Mouse (Mus musculus): ENCODE data around the gene Wfdc5. TPM values are rescaled to one million over a fixed set of nuclear protein-coding genes. Genes with fewer than 3 reads are reported as not detected.

The Wfdc5 gene
- polyA plus RNA-seq, 1 experiment from 2014 or later: not detected

DNA sequence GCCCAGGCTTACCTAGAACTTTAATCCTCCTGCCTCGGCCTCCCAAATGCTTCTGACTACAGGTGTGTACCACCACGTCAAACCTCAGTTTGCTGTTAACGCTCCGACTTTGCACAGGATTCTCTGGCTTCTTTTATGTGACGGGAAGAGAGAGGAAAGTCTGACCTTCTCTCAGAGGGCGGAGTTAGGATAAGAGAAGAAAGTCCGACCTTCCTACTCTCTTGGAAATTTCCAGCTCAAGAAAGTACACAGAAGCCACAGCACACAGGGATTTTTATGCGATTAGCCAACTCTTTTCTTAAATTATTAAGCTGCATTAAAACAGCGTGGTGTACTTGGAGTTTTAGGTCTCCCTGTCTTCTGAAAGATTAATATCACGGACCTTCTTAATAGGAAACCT is 38.0 kb downstream of the Wfdc5 start:
- Histone ChIP-seq H3K36me3 (no peaks in the 10 kb centered on the region), H3K4me3 (no peak overlapping the region), H3K9me3 (no peaks in the 10 kb centered on the region), H3K9ac (no peak overlapping the region), H3K4me1 (peaks cover 1% of the 10 kb centered on the region), H3K4me2 (replicated peaks) (no peak overlapping the region), H3K27ac (no peak overlapping the region), H3K27me3 (replicated peaks) (no peaks in the 10 kb centered on the region)
- WGBS: 87% methylated on average over 10 of the region's 10 CpGs
- no peak for ATAC-seq (ENCODE audit: low FRiP score, low read depth)

DNA sequence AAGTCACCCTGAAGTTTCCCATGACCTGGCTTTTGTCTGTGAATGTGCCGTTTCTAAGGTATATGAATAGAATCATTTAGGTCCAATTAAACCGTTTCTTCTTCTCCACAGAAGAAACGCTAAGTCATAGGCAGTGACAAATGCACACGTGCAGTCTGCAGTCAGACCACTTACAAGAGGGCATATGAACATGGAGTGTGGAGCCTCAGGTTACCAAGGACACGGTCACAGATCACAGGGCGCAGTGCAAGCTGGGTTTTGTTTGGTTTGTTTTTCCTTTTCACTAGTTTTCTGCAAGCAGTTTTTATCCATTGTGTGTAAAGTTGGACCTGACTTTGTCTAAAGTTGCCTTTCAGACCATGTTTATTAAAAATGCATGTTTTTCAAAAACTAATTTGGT is 38.5 kb downstream of the Wfdc5 start:
- Histone ChIP-seq H3K4me1 (no peaks in the 10 kb centered on the region; the same call in 1 of the 2 replicates), H3K4me2 (replicated peaks) (no peak overlapping the region), H3K4me3 (no peak overlapping the region), H3K36me3 (no peaks in the 10 kb centered on the region), H3K27ac (no peak overlapping the region), H3K9ac (no peak overlapping the region), H3K9me3 (no peaks in the 10 kb centered on the region), H3K27me3 (replicated peaks) (no peaks in the 10 kb centered on the region)
- 54% methylated on average over 6 of the region's 6 CpGs for WGBS
- no peak for ATAC-seq (ENCODE audit: low FRiP score, low read depth)

- ATAC-seq (ENCODE audit: low FRiP score, low read depth): no peak
- no peak overlapping the region for H3K4me2 ChIP-seq (replicated peaks)
- no peaks in the 10 kb centered on the region for H3K27me3 ChIP-seq (replicated peaks)
- H3K9me3 ChIP-seq: no peaks in the 10 kb centered on the region
- WGBS: 61% methylated on average over 10 of the region's 10 CpGs
- H3K36me3 ChIP-seq: no peaks in the 10 kb centered on the region
- no peak overlapping the region for H3K9ac ChIP-seq
- no peak overlapping the region for H3K4me3 ChIP-seq
- no peak overlapping the region for H3K27ac ChIP-seq
- H3K4me1 ChIP-seq: no peaks in the 10 kb centered on the region; the same call in none of the 2 replicates
Measured at GRCm38 (mm10) chr2:164142021-164142420, 40.5 kb downstream of the Wfdc5 start.

DNA sequence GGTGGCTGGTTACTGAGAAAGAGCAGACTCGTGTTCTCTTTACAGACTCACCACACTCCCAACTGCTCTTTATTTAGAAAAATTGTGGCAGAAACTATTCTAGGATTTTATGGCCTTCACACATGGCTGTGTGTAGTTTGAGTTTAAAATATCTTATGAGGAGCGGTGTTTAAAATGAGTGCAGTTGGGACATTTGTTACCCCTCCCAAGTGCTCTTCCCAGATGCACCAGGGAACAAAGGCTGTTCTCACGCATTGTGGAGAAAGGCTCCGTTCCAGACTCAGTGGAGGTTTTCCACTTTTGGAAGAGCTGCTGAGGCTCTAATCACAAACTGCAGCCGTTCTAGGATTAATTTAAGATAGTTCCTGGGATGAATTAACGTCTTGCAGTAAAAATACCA is 44.8 kb downstream of the Wfdc5 start:
- Histone ChIP-seq H3K4me3 (no peak overlapping the region), H3K36me3 (0 out of 2 replicates have a peak, but pooled peaks cover 2% of the 10 kb centered on the region), H3K27ac (no peak overlapping the region), H3K27me3 (replicated peaks) (no peaks in the 10 kb centered on the region), H3K4me1 (no peaks in the 10 kb centered on the region; the same call in none of the 2 replicates), H3K9me3 (no peaks in the 10 kb centered on the region), H3K9ac (no peak overlapping the region), H3K4me2 (replicated peaks) (no peak overlapping the region)
- WGBS: 66% methylated on average over 6 of the region's 6 CpGs
- no peak for ATAC-seq (ENCODE audit: low FRiP score, low read depth)

DNA sequence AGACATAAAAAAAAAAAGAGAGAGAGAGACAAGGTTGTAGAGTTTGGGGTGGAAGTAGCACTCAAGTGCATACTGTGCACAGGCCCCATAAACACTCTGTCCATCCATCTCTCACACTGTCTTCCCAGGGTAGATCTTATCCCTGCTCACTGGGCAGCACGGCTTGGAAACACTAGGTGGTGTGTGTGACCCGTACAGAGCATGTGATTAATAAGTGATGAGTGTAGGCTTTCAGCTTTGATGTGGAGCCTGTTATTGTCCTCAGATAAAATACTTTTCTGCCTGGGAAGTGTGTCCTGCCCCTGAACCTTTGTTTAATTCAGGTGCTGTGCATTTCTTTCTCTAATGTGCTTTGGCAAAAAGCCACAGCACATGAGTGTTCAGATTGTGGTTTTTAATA is 46.1 kb downstream of the Wfdc5 start:
- no peak for ATAC-seq (ENCODE audit: low FRiP score, low read depth)

DNA sequence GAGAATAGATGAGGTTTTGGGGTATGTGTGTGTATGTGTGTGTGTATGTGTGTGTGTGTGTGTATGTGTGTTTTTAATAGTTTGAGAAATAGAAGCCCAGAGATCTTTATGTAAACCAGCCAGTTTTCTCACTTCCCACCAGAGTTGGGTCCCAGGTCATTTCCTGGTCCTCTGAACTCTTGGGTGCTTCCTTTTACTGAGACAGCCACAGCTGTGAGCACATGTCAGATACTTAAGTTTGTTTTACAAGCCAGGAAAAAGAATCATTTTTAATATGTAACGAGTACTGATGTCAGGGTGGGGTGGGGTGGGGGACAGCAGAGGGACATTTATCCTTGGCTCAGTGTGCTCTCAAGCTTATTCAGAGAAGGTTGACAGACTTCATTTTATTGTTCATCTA is 47.2 kb downstream of the Wfdc5 start:
- no peak overlapping the region for H3K9ac ChIP-seq
- no peaks in the 10 kb centered on the region for H3K9me3 ChIP-seq
- H3K36me3 ChIP-seq: peaks cover 11% of the 10 kb centered on the region; the same call in 1 of the 2 replicates
- H3K4me3 ChIP-seq: no peak overlapping the region
- H3K4me1 ChIP-seq: no peaks in the 10 kb centered on the region; the same call in none of the 2 replicates
- H3K27ac ChIP-seq: no peak overlapping the region
- 84% methylated on average over 1 of the region's 1 CpGs for WGBS
- H3K4me2 ChIP-seq (replicated peaks): no peak overlapping the region
- no peak for ATAC-seq (ENCODE audit: low FRiP score, low read depth)
- H3K27me3 ChIP-seq (replicated peaks): no peaks in the 10 kb centered on the region

More for the DNA sequence above, 46.1 kb downstream of the Wfdc5 start:
- Histone ChIP-seq H3K36me3 (0 out of 2 replicates have a peak, but pooled peaks cover 2% of the 10 kb centered on the region), H3K9ac (0 out of 2 replicates have a peak overlapping the region, but pooled peaks have one; percentile 0), H3K27ac (no peak overlapping the region), H3K9me3 (no peaks in the 10 kb centered on the region), H3K4me2 (replicated peaks) (no peak overlapping the region), H3K4me3 (no peak overlapping the region), H3K27me3 (replicated peaks) (no peaks in the 10 kb centered on the region), H3K4me1 (no peaks in the 10 kb centered on the region; the same call in none of the 2 replicates)
- 38% methylated on average over 2 of the region's 2 CpGs for WGBS

- Histone ChIP-seq H3K4me2 (replicated peaks) (no peak overlapping the region), H3K4me3 (no peak overlapping the region), H3K36me3 (peaks cover 11% of the 10 kb centered on the region; the same call in 1 of the 2 replicates), H3K4me1 (no peaks in the 10 kb centered on the region; the same call in none of the 2 replicates), H3K9ac (no peak overlapping the region), H3K27me3 (replicated peaks) (no peaks in the 10 kb centered on the region), H3K27ac (no peak overlapping the region), H3K9me3 (no peaks in the 10 kb centered on the region)
- ATAC-seq (ENCODE audit: low FRiP score, low read depth): no peak
- WGBS: 79% methylated on average over 6 of the region's 6 CpGs
Measured at GRCm38 (mm10) chr2:164134563-164134962, 48.0 kb downstream of the Wfdc5 start.

GRCm38 (mm10) chr2:164131586-164131985 is 51.0 kb downstream of the Wfdc5 start:
- no peaks in the 10 kb centered on the region for H3K27me3 ChIP-seq (replicated peaks)
- H3K4me1 ChIP-seq: no peaks in the 10 kb centered on the region
- H3K4me3 ChIP-seq: no peak overlapping the region
- WGBS: 94% methylated on average over 1 of the region's 1 CpGs
- peaks cover 11% of the 10 kb centered on the region; the same call in 1 of the 2 replicates for H3K36me3 ChIP-seq
- no peak overlapping the region for H3K27ac ChIP-seq
- no peak for ATAC-seq (ENCODE audit: low FRiP score, low read depth)
- no peak overlapping the region for H3K4me2 ChIP-seq (replicated peaks)
- no peak overlapping the region for H3K9ac ChIP-seq
- H3K9me3 ChIP-seq: no peaks in the 10 kb centered on the region

DNA sequence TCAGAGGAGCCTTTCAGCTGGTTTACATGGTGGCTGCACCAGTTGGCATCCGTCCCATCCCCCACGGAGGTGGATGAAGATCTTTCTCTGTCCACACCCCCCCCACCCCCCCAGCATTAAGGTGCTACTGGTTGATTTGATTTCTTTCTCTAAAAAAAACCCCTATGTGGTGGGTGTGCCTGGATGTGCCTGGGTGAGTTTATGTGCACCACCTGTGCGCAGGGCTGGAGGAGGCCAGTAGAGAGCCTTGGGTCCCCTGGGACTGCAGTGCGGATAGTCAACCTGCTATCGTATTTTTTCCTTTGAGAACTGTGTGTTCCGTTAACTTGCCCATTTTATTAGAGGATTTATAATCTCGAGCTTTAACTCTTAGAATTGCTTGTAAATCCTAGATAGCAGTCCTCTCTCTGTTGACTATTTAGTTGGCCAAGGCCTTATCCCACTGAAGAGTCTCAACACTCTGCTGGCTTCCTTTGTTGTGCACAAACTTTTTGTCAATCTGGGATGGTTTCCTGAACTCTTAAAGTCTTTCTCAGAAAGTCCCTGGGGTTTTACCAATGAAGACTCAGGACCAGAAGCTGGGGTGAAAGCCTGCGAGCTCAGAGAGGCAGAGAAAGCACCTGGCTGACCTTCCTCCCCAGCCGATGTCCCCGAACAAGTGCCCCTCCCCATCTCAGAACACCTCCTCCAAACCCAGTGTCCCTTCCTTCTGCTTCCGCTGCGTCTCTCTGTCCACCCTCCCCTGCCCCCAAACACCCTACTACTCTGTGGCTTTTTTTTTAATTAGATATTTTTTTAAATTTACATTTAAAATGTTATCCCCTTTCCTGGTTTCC is 53.7 kb downstream of the Wfdc5 start:
- WGBS: 90% methylated on average over 12 of the region's 12 CpGs
- Histone ChIP-seq H3K4me2 (replicated peaks) (no peak overlapping the region), H3K9ac (no peak overlapping the region), H3K27ac (no peak overlapping the region), H3K36me3 (peaks cover 15% of the 10 kb centered on the region), H3K4me1 (no peaks in the 10 kb centered on the region), H3K9me3 (no peaks in the 10 kb centered on the region), H3K27me3 (replicated peaks) (no peaks in the 10 kb centered on the region), H3K4me3 (no peak overlapping the region)
- no peak for ATAC-seq (ENCODE audit: low FRiP score, low read depth)

DNA sequence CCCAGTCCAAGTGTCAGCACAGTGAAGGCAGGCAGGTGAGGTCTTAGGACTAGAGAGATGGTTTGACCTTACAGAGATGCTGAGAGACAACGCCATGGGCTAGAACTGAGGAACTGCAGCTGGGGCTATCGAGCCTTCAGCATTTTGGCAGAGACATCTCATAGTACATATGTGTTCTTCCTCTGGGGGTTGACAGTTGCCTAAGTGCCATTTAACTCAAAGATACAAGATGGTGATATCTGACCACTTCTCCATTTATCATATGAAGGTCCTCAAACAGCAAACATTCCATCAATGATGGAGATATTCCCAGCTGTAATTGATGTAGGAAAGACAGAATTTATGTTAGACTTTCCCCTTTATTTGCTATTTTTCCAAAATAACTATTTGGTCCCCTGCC is 55.2 kb downstream of the Wfdc5 start:
- WGBS: 97% methylated on average over 2 of the region's 2 CpGs
- Histone ChIP-seq H3K9me3 (no peaks in the 10 kb centered on the region), H3K9ac (no peak overlapping the region), H3K4me3 (no peak overlapping the region), H3K27me3 (replicated peaks) (no peaks in the 10 kb centered on the region), H3K36me3 (peaks cover 18% of the 10 kb centered on the region), H3K4me2 (replicated peaks) (no peak overlapping the region), H3K27ac (no peak overlapping the region), H3K4me1 (no peaks in the 10 kb centered on the region)
- ATAC-seq (ENCODE audit: low FRiP score, low read depth): no peak

DNA sequence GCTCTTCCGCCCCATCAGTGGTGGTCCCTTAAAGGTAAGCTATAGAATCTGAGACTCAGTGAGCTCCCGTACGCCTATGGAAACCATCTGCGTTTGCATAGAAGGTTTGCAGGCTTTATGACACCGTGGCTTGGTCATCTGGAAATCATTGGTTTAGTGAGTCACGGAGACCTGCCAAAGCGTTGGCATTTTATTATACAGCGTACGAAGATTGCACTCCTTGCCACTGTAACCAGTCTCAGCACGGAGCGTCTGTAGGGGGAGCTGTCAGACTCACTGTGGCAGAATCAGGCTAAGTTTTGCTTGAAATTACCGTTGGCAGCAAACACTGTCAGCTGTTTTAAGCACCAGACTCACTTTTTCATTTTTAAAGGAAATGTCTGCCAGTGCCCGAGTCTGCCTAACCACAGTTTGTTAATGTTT is 56.0 kb downstream of the Wfdc5 start:
- Histone ChIP-seq H3K27ac (no peak overlapping the region), H3K9ac (no peak overlapping the region), H3K9me3 (no peaks in the 10 kb centered on the region), H3K27me3 (replicated peaks) (no peaks in the 10 kb centered on the region), H3K36me3 (peaks cover 20% of the 10 kb centered on the region), H3K4me3 (no peak overlapping the region), H3K4me1 (no peaks in the 10 kb centered on the region), H3K4me2 (replicated peaks) (no peak overlapping the region)
- no peak for ATAC-seq (ENCODE audit: low FRiP score, low read depth)
- 81% methylated on average over 13 of the region's 13 CpGs for WGBS
